Mouse (Mus musculus): ENCODE measurements around the gene Gm37240.

Gm37240 gene

DNA sequence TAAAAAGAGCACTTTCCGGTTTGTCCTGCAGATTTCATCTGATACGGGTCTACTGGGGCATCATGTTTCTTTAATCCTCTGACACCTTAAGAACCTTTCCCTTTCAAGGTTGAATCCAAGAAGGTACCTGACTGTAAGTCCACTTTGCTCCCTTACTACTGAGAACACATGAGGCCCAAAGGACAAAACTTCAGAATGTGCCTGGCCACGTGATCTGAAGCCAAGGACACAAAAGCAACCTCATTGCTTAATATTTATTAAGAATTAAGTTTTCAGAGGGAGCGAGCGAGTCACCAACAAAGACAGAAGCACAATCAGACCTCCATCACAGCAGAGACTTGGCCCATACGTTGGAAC, 1112.3 kb downstream of the Gm37240 start:
- DNase-seq (ENCODE audit: low spot score in 2 of 2) = no peak

DNA sequence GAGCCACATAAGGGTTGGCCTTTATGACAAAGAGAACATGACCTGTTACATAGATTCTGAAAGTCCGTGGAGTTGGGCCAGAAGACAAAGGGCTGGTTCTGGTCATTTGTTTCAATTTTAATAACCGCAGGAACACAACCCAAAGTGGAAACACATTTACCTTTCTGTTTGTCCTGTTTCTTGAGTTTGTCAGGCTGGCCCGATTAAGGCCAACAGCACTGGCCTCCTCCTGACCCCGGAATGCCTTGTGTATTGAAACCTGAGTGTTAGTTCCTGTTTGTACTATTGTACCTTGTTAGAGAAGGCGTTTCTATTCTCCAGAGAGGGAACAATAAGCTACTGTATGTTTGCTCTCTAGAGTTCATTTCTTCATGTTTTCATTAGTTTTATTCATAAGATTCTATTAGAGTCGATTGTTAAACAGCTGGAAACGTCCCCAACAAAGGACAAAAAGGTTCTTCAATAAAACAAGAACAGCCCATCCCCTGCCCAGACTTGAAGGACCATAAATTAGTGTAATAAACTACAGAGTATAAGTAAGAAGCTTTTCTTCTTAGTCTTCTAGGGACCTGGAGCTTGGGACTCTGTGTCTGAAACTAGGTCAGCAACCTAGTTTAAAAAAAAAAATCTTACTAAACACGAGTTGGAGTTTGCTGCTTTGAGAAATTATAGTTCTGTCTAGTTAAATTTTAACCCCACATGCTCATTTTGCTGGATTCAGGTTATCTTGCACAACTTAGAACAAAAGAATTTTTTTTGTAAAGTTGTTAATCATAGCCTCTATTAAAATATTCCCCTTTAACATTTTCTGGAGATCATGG, 1112.9 kb downstream of the Gm37240 start:
- DNase-seq (ENCODE audit: low spot score in 2 of 2) = no peak

DNA sequence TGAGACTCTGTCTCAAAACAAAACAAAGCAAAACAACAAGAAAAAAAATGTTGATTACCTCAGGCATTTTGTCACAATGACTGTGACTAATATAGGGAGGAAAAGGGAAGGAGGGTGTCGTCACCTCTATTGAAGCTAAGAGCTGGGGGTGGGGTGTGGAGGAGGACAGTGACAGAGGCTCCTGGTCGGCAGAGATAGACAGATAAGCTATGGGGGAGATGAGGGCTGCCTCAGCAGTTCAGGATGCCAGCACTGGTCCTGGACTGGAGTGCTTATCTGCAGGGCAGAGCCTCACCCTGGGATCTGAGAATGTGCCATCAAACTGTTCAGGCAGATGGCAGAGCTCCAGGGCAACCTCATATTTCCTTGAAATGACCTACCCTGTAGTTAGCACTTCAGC, 1115.3 kb downstream of the Gm37240 start:
- no peak for DNase-seq (ENCODE audit: low spot score in 2 of 2)

DNA sequence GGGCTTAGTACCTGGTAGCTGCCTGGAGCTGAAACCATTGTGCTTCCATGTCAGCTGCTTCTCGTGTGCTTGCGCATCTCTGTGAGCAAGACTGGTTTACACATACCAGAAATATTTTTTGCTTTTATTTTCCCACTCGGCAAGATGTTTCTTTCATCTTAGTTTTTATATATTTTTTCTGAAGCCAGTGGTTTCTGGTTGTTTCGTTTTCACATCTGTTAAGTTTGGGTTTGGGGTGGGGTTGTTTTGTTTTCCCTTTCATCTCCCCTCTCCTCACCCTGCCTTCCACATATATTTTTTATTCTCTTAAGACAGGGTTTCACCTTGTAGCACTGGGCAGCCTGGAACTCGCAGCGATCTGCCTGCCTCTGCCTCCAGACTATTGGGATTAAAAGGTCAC, 1116.8 kb downstream of the Gm37240 start:
- no peak for DNase-seq (ENCODE audit: low spot score in 2 of 2)

DNA sequence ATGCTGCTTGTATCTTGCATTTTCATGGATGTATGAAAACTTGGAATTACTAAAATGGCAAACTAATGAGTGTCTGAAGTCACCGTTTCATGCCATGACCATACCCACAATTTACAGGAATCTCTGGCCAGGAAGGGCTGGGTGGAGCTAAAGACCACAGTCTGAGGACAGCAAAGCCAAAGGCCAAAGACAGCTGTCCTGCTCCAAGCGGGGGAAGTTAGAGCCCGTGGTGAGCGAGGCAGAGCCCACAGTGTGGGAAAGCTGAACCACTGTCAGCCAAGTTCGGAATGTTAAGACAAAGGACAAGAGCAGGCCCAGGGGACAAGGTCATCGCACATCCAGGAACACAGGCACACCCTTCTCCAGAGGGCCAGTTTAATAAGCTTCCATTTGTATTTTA, 1117.9 kb downstream of the Gm37240 start:
- no peak for DNase-seq (ENCODE audit: low spot score in 2 of 2)

DNA sequence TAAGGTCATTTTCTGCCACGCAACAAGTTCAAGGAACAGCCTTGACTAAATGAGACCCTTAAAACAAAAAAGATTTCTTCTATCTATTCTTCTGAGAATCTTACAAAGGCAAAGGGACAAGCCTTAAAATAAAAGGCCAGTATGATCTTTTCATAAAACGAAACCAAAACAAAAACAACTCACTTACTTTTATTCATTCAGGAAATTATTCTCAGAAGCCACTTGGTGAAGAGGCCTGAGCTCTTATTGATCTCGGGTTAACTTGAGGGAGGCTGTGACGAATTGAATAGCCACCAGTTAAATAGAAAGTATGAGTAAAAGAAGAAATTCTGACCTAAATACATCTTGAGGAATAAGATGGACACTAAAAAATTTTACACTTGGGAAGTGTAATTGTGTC, 1118.4 kb downstream of the Gm37240 start:
- no peak for DNase-seq (ENCODE audit: low spot score in 2 of 2)

DNA sequence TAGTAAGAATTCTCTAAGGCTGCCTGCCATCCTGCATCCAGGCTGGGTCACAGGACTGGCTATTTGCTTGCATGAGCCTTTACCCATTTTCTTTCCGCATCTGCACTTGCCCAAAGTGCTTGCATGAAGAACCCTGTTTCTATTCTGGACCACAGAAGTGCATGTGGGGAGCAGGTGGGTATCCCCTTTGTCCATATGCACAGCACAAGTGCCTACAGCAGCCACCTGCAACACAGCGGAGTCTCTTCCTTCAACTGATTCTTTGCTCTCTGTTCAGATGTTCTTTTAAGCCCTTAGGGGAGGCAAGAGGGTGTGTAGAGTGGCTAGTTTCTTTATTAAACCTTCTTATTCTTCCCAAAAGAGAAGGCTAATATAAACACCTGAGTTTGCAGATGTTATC, 1133.5 kb downstream of the Gm37240 start:
- DNase-seq (ENCODE audit: low spot score in 2 of 2) = no peak

DNA sequence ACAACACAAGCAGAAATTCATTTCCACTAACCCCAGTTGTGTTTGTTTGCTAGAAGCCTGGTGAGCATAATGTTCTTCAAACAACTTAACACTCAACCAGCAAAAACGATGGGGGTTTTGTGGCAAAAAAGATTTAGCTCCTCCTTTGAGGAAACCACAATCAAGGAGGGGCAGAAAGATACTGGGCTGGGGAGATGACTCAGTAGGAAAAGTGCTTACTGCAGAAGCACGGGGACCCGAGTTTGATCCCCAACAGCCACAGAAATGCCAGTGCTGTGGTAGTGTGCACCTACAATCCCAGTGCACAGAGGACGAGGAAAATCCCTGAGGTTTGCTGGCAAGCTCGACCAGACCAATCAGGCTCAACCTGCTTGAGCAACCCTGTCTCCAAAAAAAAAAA, 1138.1 kb downstream of the Gm37240 start:
- no peak for DNase-seq (ENCODE audit: low spot score in 2 of 2)

DNA sequence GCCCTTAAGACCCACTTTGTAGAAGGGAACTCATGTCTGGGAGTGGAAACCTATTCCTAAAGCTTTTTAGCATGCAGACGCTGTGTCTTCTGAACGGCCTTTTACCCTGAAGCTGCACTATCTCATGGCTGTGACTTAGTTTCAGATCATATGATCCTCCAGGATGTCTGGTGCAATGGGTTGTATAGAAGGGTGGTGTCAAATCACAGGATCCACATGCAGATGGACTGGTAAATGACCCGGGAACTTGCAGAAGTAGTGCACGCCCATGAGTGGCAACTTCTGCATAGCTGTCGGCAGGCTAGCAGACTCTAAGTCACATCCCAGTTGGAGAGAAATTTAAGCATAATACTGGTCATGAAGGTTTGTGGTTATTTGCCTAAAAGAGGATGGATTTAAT, 1139.2 kb downstream of the Gm37240 start:
- DNase-seq (ENCODE audit: low spot score in 2 of 2) = no peak

DNA sequence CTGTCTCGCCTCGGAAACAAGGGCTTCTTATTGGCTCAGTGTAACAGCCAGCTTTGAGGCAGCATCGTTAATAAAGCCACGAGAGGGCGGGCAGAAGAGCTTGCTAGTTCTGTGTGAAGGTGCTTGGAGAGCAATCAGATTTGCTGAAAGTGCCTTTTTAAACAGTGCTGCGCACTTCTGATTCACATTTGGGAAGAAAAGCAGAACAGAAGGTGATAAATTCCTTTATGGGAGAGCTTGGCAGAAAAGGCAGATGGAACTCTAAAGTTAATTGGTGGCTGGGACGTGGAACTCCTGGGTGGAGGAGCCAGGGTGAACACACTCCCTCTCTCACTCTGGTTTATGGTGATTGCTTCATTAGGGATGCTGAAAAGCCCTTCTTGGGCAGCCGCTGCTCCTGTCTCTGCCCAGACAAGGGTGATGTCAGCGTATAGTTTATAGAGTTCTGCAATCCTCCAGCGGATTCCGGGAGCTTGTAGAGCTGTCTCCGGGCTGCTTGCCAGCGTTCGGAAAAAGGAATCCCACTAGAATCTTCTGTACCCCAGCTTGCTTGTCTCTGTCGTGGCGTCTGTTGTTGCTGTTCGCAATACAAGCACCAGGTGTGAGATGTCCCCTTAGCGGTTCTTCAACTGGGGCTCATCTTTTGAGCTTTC, 1141.7 kb downstream of the Gm37240 start:
- DNase-seq (ENCODE audit: low spot score in 2 of 2) = peak in 1 of 2 experiments; percentile 31

DNA sequence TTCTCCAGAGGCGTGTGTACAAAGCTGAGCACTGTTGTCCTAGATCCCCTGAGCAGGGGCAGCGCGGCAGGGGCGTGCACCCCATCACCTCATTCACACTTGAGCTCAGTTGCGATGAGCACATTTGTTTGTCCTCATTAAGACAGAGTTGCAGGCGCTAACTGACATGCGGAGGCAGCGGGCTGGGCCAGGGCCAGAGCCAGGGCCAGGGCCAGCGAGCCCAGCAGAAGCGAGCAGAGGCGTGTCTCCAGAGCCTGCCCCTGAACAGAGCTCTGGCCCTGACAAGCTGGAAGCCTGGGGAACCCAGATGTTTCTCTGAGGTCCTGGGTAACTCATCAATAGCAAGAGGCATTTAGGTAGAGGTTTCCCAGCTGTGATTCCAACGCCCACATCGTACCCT, 1142.6 kb downstream of the Gm37240 start:
- no peak for DNase-seq (ENCODE audit: low spot score in 2 of 2)

DNA sequence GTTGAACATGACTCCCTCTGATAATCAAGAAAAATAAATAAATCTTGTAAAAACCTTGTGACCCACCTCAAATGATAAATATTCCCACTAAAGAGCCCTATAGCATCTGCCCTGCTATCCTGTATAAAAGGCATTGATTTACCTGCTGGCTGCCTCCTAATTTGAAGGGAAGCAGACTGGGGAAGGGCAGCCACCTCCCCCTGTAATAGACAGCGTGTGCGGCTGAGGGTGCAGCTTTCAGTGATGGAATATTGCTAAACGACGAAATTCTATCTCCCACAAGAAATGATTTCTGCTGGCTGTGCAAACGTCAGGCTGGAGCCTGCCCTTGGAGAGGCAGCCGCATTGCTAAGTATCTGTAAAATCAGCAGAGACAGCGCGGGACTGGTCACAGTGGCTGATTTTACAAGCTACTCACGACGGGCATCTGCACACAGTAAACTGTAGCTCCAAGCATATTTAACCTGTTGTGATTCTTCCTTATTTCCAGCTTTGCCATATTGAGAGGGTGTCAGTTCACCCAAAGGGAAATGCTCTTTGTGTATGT, 1147.2 kb downstream of the Gm37240 start:
- DNase-seq (ENCODE audit: low spot score in 2 of 2) = no peak

DNA sequence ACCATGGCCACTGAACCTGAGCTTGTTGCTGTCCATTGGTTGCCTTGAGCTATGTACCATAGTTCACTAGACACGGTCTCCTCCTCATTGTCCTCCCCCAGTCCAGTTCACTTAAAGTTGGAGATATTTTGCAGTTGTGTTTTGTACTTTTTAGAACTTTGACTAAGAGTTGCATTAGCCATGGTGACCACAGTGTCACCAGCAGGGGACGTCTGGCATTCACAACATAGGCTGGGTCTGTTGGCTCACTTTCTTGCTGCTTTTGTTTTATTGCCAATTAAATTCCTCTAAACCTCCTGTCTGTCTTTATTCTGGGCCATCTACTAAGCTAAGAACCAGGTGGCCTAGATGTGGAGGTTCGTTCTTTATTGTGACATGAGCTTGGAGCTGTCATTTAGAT, 1150.2 kb downstream of the Gm37240 start:
- DNase-seq (ENCODE audit: low spot score in 2 of 2) = no peak

DNA sequence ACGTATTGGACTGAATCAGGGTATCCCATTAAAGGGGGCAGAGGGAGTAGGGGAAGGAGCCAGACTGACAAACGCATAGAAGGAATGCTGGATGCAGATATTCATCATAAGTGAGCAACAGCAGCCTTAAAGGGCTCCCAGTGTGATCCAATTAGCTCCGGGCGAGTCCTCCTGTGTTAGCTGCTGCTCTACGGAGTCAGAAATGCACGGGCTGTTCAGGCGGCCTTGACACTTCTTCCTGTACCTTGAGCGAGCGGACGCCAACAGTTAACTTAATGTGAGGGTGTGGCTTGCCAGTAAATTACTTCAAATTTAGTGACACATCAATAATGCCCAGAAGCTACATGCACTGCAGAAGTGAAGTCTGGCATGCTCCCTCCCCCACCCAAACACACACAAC, 1151.6 kb downstream of the Gm37240 start:
- DNase-seq (ENCODE audit: low spot score in 2 of 2) = no peak

DNA sequence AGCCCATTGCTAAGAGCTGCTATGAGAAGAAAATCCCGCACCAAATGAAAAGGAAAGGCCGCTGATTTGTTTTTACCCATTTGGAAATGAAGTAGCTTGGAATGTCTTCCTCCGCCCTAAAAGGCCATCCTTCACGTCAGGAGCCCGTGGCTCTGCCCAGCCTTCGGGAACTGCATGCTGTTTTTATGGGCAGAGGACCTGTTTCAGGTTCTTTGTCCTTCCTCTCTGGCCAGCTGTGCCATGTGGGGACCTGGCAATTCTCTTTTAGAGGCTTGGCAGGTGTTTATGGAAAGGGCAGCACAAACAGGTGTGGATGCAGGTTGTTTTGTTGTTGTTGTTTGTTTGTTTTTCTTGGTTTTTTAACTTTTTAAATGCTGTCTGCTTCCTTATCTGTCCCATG, 1154.8 kb downstream of the Gm37240 start:
- no peak for DNase-seq (ENCODE audit: low spot score in 2 of 2)

DNA sequence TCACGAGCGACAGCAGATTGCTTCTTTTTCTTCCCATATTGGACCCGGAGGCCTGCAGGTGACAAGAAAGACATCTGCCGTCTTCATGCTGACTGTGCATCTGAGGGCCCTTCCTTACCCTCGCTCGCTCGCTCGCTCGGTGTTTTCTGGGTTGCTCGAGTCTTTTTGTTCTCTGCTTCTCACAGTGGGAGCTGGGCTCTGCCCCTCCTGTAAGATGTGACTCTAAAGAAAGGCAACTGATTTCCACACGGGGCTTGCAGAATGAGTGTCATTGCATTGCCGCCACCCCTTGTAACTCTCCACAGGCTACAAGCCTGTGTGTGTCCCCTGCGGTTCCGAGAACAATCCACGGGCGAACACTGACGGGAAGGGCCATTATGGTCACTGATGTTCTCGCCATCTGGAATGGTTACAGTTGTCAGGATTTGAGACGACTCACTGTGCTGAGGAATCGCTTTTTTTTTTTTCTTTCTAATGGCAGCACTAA, 1155.3 kb downstream of the Gm37240 start:
- peak in 1 of 2 experiments; percentile 34 for DNase-seq (ENCODE audit: low spot score in 2 of 2)

DNA sequence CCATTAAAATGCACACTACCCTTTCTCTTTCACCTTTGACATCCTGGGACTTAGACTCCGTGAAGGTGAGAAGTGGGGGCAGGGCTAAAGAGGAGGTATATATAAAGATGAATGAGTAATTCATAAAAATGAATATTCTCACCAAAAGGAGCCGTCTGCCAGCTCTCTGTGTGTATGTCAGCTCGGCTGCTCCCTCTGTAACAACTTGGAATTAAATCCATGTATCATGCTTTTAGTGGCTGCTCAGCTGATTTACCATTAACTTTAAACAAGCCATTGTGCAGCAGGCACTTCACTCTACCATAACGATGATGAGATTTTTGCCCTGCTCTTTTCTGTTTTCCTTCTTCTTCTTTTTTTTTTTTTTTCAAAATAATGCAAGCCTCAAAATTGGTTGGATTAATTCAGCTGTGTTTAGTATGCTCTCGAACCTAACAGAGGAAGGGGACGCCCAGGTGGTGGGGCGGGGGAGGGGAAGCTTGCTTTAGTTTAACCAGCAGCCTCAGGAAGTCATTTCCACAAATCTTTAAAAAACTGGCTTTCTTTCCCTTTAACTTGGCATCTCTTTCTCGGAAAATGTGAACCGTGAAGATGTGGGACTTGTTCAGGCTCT, 1155.8 kb downstream of the Gm37240 start:
- no peak for DNase-seq (ENCODE audit: low spot score in 2 of 2)

DNA sequence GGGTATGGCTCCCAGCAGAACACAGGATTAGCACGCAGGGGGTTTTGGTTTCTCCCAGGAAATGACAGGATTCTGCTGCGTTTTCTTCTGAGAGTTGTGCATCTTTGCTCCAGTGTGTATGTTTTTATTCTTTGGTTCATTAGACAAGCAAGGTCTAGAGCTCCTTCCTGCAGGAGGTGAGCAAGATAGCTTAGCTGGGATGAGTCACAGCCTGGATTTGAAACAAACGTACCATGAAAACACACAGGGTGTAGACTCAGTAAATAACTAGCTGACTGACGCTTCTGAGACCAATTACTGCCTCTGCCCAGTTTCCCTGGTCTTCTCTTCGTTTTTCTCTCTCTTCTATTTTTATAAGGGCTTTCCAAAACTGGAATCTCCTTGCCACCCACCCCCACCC, 1156.3 kb downstream of the Gm37240 start:
- no peak for DNase-seq (ENCODE audit: low spot score in 2 of 2)

DNA sequence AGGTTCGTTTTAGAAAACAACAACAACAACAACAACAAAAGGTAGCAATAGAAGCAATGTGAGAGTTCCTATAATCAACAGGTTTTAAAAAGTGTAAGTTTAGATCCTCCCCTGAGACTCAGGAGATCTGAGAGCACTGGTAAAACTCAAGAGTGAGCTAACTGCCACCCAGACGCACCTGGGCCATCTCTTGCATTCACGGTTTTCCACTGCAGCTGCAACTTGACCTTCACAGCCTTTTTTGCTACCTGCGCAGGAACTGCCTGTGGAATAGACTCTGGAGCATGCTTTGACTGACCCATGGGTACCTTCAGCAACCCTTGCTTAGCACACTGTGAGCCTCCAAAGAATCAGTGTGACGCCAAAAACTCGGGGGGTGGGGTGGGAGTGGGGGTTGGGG, 1157.5 kb downstream of the Gm37240 start:
- DNase-seq (ENCODE audit: low spot score in 2 of 2) = no peak

DNA sequence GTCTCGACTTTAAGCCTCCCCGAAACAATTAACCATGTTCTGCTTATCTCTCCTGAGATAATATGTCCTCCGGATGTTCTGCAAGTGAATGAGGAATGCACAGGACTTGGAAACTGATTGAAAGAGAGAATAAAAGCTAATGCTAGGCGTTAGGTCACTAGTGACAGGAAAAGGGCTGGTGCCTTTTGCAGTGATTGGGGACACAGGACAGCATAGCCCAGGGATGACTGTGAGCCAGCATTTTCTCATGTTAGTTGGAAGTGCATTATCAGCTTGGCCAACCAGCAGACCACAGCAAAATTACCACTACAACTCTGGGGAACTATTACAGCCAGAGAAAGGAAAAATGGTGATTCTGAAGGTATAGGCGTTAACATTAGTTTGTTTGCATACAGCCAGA, 1163.3 kb downstream of the Gm37240 start:
- no peak for DNase-seq (ENCODE audit: low spot score in 2 of 2)

DNA sequence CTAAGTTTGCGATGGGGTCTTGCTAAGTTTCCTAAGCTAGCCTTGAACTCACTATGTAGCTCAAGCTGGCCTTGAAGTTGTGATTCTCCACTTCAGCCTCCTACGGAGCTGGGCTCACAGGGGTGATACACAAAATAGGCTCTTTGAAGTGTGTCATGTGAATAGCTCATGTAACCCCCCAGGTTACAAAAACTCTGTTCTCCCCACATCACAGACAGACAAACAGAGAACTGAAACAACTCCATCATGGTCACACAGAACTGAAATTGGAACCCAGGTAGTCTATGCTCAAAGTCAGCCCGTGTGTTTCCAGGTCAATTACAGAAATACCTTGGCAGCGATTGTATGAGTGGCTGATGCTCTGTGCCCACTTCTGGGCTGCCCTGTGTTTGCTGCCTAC, 1164.6 kb downstream of the Gm37240 start:
- DNase-seq (ENCODE audit: low spot score in 2 of 2) = no peak

DNA sequence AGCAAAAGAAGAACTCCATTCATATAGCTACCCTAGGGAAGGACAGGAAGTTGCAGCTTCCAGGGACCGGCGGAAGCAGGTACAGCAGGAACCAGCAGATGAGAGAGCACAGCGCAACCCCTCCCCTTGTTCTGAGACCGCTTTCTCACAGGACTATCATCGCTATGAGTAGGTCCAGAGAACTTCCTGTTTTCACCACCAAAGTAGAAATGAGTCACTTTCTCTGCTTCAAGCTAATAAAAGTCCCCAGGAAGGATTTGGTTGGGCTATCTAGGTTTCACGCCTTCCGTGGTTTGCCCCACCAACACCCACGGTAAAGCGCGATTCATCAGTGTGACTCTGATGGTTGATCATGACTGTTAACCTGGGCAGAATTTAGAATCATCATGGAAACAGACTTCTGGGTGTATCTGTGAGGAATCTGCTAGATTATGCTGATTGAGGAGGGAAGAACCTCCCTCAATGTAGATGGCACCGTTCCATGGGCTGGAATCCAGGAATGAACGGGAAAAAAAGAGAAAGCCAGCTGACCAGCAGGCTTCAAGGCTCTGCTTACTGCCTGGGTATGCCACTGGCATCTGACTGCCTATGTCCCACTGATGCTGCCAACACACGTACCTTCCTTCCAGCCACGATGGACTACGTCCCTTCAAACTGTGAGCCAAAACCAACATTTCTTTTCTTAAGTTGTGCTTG, 1172.1 kb downstream of the Gm37240 start:
- no peak for DNase-seq (ENCODE audit: low spot score in 2 of 2)

All from cerebellum, postnatal 4 days (tissue).